Mouse (Mus musculus) hindbrain, embryonic 12.5 days (tissue): ENCODE measurements around the gene Plcl2. TPM values are rescaled to one million over a fixed set of nuclear protein-coding genes. Genes with fewer than 3 reads are reported as not detected.
"Not testable (repeated sequence)": the region's sequence is repeated elsewhere in the genome, so short reads cannot be mapped to it uniquely, and the experiment has no call there.

Experiments used
- ATAC-seq: fragments of 200-750 bp; cut with Nextera tagmentation; 2 replicates; pipeline ENCODE4 v1.8.0; 2017; ENCODE audit warnings: moderate TSS enrichment; ENCODE audit not compliant: low FRiP score
- H3K27ac ChIP-seq: fragments of 300-500 bp; sonication (generic); 2 replicates; pipeline ENCODE4 v1.5.1; 2016; ENCODE audit warnings: mild to moderate bottlenecking
- H3K27me3 ChIP-seq: fragments of 300-500 bp; sonication (generic); 2 replicates; pipeline ENCODE4 v1.6.1; 2016; ENCODE audit warnings: mild to moderate bottlenecking
- H3K36me3 ChIP-seq: fragments of 300-500 bp; sonication (generic); 2 replicates; pipeline ENCODE4 v1.6.1; 2016; ENCODE audit warnings: mild to moderate bottlenecking
- H3K4me1 ChIP-seq: fragments of 300-500 bp; sonication (generic); 2 replicates; pipeline ENCODE4 v1.6.1; 2016
- H3K4me2 ChIP-seq: fragments of 300-500 bp; sonication (generic); replicated peaks from 2 replicates; pipeline ENCODE4 v1.6.1; 2016; ENCODE audit warnings: mild to moderate bottlenecking
- H3K4me3 ChIP-seq: fragments of 300-500 bp; sonication (generic); 2 replicates; pipeline ENCODE4 v1.5.1; 2016; ENCODE audit warnings: mild to moderate bottlenecking
- H3K9ac ChIP-seq: fragments of 300-500 bp; sonication (generic); 2 replicates; pipeline ENCODE4 v1.6.1; 2016; ENCODE audit warnings: mild to moderate bottlenecking, moderate library complexity
- H3K9me3 ChIP-seq: fragments of 300-500 bp; sonication (generic); replicated peaks from 2 replicates; pipeline ENCODE4 v1.6.1; 2016; ENCODE audit warnings: mild to moderate bottlenecking
- WGBS: fragments of 180-500 bp; shearing (Covaris S2); methylation state at CpG from one replicate; pipeline ENCODE4 v1.1.7; 2016; 5-methylcytosine and 5-hydroxymethylcytosine counted together
- polyA plus RNA-seq: library from polyadenylated mRNA; unstranded; fragments of >200 nt; fragmentation: Nextera tagmentation; extraction: Ambion mirVana; gene quantifications from 2 replicates; pipeline ENCODE4 v1.2.1, GENCODE M21; 2016

Gene Plcl2
- polyA plus RNA-seq, 1 experiment from 2014 or later = 9.2 TPM

DNA sequence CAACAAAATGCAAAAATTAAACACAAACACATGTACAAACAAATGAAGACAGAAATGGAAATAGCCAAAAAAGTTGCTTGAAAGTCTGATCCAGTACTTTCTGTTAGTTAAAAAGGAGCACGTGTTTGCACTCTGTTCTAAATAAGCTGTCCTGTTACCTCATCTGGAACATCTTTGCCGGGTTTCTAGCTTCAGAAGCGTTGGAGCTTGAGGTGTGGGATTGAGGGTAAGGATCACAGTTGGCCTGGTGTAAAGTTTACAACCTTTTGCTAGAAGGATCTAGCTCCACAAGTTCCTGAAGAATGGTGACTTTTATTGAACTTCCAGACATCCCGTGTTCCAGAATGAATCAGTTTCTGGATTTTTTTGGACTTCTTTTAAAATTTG, 49.0 kb downstream of the Plcl2 start:
- no peaks in the 10 kb centered on the region for H3K9me3 ChIP-seq
- H3K4me1 ChIP-seq = no peaks in the 10 kb centered on the region
- H3K4me3 ChIP-seq = no peak overlapping the region
- no peak for ATAC-seq
- no peak overlapping the region for H3K4me2 ChIP-seq
- H3K36me3 ChIP-seq = no peaks in the 10 kb centered on the region
- H3K27ac ChIP-seq = no peak overlapping the region
- 79% methylated on average over 4 of the region's 4 CpGs for WGBS
- H3K27me3 ChIP-seq = no peaks in the 10 kb centered on the region
- no peak overlapping the region for H3K9ac ChIP-seq

DNA sequence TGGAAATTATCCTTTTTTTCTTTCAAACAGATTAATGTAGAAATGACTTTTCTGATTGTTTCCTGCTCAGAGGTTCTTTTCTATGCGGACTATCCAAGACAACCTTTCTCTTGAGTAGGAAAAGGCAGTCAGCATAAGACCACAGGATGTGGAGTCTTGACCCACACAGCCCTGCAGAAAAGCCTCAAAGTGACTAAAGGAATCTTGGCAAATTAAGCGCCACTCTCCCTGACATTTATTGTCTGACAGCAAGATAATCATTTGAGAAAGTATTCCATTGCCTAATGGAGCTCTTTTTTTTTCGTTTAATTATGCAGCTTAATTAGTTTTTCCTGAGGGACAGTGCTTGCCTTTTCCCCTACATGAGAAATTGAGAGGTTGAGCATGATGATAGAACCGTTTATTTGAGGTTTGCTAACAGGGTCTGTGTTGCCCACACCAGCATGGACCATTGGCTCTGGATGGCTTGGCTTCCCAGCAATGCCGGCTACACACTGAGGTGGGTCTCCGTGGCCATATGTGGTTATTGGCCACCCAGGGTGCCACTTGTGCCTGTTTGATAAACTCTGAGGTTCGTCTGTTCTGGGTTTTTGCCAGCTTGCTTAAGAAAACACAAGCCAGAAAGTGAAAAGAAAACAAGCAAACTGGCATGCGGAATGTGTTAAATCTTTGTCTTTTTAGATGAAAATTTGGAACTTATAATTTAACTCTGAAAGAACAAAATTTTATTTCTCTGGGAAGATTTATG, 56.3 kb downstream of the Plcl2 start:
- no peak overlapping the region for H3K4me2 ChIP-seq
- no peak overlapping the region for H3K27ac ChIP-seq
- no peaks in the 10 kb centered on the region for H3K4me1 ChIP-seq
- no peaks in the 10 kb centered on the region for H3K9me3 ChIP-seq
- H3K27me3 ChIP-seq = no peaks in the 10 kb centered on the region
- no peak overlapping the region for H3K9ac ChIP-seq
- H3K36me3 ChIP-seq = no peaks in the 10 kb centered on the region
- no peak overlapping the region for H3K4me3 ChIP-seq
- ATAC-seq = no peak
- 58% methylated on average over 8 of the region's 8 CpGs for WGBS

DNA sequence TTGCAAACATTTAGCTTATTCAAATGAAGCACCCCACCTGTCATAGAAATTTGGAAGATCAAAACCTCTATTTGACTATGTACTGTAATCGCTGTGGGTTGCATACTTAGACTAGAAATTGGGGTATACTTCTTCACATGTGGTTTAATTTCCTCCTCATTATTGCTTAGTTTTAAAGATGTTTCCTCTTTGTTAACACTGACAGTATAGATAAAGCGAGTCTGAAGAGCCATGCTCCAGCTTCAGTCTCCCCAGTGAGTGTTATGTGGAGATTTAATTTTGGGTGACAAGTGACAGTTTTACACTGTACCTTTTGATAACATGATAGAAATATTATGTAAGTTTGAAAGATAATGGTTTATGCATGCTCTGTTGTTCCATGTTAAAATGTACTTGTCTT, 59.6 kb downstream of the Plcl2 start:
- Histone ChIP-seq H3K4me1 (no peaks in the 10 kb centered on the region), H3K4me2 (no peak overlapping the region), H3K27ac (no peak overlapping the region), H3K4me3 (no peak overlapping the region), H3K9ac (no peak overlapping the region), H3K36me3 (no peaks in the 10 kb centered on the region), H3K27me3 (no peaks in the 10 kb centered on the region), H3K9me3 (no peaks in the 10 kb centered on the region)
- no peak for ATAC-seq
- 88% methylated on average over 2 of the region's 2 CpGs for WGBS

DNA sequence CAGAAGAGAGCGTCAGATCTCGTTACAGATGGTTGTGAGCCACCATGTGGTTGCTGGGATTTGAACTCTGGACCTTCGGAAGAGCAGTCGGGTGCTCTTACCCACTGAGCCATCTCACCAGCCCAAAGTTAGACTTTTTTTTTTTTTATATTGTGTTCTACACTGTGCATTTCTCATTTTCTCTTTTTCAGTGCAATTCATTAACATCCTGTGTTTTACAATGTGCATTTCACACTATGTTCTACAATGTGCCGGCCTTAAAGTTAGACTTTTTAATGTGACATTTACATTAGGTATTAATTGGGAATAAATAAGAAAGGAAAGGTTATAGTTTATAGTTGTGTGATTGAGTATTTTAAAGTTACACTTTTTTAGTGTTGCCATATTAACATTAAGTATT, 61.0 kb downstream of the Plcl2 start:
- H3K36me3 ChIP-seq, H3K9me3 ChIP-seq, H3K4me1 ChIP-seq, H3K27ac ChIP-seq, H3K27me3 ChIP-seq, H3K4me2 ChIP-seq, ATAC-seq, H3K4me3 ChIP-seq, H3K9ac ChIP-seq: not testable (repeated sequence)
- 93% methylated on average over 5 of the region's 5 CpGs for WGBS

DNA sequence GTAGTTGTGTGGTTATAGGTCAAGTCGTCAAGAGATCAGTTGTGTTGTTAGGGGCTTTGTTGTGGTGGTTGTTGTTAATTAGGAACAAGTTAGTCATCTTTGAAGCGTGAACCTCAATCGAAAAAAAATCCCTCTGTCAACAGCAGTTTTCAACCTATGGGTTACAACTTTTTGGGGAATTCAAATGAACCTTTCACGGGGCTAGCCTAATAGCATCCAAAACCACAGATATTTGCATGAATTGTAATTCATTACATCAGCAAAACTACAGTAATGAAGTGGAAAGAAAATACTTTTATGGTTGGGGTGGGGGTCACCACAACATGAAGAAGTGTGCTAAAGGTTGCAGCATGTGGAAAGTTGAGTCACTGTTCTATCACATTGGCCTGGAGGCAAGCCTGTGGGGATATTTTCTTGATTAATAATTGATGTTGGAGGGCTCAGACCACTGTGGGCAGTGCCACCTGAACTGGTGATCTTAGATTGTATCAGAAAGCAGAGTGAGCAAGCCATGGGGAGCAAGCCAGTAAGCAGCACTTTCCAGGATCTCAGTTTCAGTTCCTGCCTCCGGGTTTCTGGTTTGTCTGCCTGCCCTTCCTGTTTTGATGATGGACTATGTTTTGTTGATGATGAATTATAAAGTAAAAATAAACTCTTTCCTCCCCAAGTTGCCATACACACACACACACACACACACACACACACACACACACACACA, 61.6 kb downstream of the Plcl2 start:
- Histone ChIP-seq H3K36me3 (no peaks in the 10 kb centered on the region), H3K4me3 (no peak overlapping the region), H3K9me3 (no peaks in the 10 kb centered on the region), H3K27ac (no peak overlapping the region), H3K27me3 (no peaks in the 10 kb centered on the region), H3K9ac (no peak overlapping the region), H3K4me1 (no peaks in the 10 kb centered on the region), H3K4me2 (no peak overlapping the region)
- whole genome bisulfite sequencing = 76% methylated on average over 5 of the region's 5 CpGs
- no peak for ATAC-seq

DNA sequence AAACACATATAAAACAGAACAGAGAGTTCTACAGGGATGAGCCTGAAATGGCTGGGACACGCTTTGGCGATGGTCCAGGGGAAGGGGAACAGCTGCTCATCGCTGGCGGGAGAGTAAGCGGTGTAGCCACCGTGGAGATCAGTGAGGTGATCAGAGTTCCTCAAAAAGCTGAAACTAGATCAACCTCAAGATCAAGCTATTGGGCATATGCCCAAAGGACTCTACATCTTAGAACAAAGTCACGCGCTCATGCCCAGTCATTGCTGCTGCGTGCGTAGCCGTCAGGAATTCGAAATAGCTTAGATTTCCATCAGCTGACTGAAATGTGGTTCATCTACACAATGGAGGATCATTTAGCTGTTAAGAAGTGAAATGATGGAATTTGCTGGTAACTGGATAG, 65.0 kb downstream of the Plcl2 start:
- 91% methylated on average over 12 of the region's 12 CpGs for WGBS
- H3K27me3 ChIP-seq = no peaks in the 10 kb centered on the region

DNA sequence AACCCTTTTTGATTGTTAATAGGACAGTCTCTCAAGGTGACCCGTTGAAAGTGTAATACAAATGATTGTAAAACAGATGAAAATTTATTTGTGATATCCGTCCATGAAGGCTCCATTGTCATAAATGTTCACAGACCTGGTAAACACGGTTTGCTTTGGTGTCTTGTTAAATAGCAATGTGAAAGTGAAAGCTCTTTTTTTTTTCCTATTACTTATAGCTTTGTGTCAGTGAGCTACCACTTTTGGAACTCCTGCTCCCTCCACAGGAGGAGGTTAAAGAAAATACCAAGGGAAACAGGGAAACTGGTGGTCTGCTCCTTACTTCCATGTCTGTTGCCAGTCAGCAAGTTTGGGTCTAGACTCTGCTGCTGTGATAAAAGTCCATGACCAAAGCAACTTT, 71.2 kb downstream of the Plcl2 start:
- H3K27me3 ChIP-seq = no peaks in the 10 kb centered on the region
- H3K4me2 ChIP-seq = no peak overlapping the region
- no peak overlapping the region for H3K4me3 ChIP-seq
- 88% methylated on average over 3 of the region's 3 CpGs for WGBS
- no peak overlapping the region for H3K9ac ChIP-seq
- no peaks in the 10 kb centered on the region for H3K36me3 ChIP-seq
- no peaks in the 10 kb centered on the region for H3K9me3 ChIP-seq
- no peak overlapping the region for H3K27ac ChIP-seq
- no peak for ATAC-seq
- no peaks in the 10 kb centered on the region for H3K4me1 ChIP-seq

More for the DNA sequence above, 65.0 kb downstream of the Plcl2 start:
- Histone ChIP-seq H3K36me3 (no peaks in the 10 kb centered on the region), H3K4me3 (no peak overlapping the region), H3K9me3 (no peaks in the 10 kb centered on the region), H3K9ac (no peak overlapping the region), H3K27ac (no peak overlapping the region), H3K4me2 (no peak overlapping the region), H3K4me1 (no peaks in the 10 kb centered on the region)
- ATAC-seq = no peak

DNA sequence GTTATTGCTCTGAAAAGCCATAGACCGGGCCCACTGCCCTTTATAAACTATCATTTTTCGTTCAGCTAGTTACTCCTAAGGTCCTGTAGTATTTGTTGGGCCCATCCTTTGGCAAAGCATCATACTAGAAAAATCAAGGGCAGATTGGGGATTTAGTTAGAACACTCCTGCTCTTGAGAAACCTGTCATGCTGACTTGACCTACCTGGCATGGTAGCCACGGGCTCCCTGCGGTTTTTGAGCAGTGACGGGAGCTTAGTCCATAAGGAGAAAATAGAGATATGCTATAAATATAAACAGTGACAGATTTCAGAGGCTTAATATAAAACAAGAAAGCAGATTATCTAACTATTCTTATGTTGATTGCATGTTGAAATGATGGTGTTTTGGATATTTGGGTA, 77.6 kb downstream of the Plcl2 start:
- Histone ChIP-seq H3K4me2 (no peak overlapping the region), H3K4me1 (no peaks in the 10 kb centered on the region), H3K4me3 (no peak overlapping the region), H3K36me3 (no peaks in the 10 kb centered on the region), H3K27me3 (no peaks in the 10 kb centered on the region), H3K27ac (no peak overlapping the region), H3K9ac (no peak overlapping the region), H3K9me3 (no peaks in the 10 kb centered on the region)
- no peak for ATAC-seq
- WGBS = 94% methylated on average over 5 of the region's 5 CpGs

DNA sequence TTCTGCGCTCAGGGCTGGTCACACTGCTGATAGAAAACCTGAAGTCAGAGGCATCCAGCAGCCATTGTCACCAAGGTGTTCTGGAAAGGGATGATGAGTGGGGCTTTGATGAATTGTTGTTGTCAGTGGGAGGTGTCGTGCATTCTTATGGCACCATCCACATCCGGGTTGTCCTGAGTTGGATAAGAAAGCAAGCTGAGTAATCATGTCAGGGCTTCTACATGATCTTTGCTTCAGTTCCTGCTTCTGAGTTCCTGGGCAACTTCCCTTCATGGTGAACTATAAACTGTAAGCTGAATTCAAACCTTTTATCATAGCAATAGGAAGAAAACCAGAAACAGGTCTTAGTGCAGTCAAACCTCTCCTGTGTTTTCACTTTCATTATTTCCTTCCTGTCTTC, 78.7 kb downstream of the Plcl2 start:
- 84% methylated on average over 3 of the region's 3 CpGs for WGBS
- H3K9ac ChIP-seq = no peak overlapping the region
- no peak for ATAC-seq

DNA sequence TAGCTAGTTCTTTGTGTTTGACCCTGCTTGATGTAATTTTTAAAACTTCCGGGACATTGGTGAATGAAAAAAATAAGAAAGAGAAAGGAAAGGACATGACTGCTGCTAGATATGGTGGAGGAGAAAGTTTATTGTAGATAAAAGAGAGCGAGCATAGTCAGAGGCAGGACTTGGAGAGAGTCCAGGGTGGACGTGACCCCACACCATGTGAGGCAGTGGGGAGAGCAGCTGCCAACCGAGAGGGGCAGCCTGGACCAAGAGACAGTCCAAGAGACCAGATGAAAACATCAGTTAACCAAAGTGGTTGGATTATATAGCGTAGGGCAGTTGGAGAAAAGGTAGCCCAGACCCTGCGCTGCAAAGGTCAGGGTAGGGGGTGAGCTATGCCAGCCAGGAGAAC, 91.0 kb downstream of the Plcl2 start:
- WGBS = 79% methylated on average over 6 of the region's 6 CpGs
- ATAC-seq = no peak

More for the DNA sequence above, 78.7 kb downstream of the Plcl2 start:
- H3K9me3 ChIP-seq = no peaks in the 10 kb centered on the region
- no peaks in the 10 kb centered on the region for H3K36me3 ChIP-seq
- no peaks in the 10 kb centered on the region for H3K27me3 ChIP-seq
- no peak overlapping the region for H3K4me3 ChIP-seq
- no peak overlapping the region for H3K4me2 ChIP-seq
- H3K4me1 ChIP-seq = no peaks in the 10 kb centered on the region
- no peak overlapping the region for H3K27ac ChIP-seq

DNA sequence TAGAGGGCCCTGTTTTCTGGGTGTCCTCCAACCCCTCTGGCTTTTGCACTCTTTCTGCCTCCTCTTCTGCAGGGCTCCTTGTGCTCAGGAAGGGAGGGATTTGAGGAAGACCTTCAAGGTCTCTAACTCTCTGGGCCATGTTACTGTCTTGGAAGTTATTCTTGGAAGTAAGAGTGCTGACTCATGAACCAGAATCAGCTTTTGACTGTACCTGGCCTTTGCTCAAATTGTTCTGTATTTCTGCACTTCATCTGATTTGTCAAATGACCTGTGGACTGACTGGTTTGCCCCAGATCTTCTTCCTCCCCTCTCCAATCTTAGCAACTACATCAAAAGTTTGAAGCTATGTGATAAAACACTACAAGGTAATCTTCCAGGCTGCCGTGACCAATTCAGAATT, 91.5 kb downstream of the Plcl2 start:
- Histone ChIP-seq H3K27me3 (no peaks in the 10 kb centered on the region), H3K9ac (no peak overlapping the region), H3K36me3 (no peaks in the 10 kb centered on the region), H3K9me3 (no peaks in the 10 kb centered on the region), H3K27ac (no peak overlapping the region), H3K4me3 (no peak overlapping the region), H3K4me1 (no peaks in the 10 kb centered on the region), H3K4me2 (no peak overlapping the region)
- ATAC-seq = no peak
- 88% methylated on average over 1 of the region's 1 CpGs for WGBS

More for the DNA sequence above, 91.0 kb downstream of the Plcl2 start:
- Histone ChIP-seq H3K4me3 (no peak overlapping the region), H3K4me1 (no peaks in the 10 kb centered on the region), H3K27ac (no peak overlapping the region), H3K36me3 (no peaks in the 10 kb centered on the region), H3K9me3 (no peaks in the 10 kb centered on the region), H3K27me3 (no peaks in the 10 kb centered on the region), H3K4me2 (no peak overlapping the region), H3K9ac (no peak overlapping the region)

DNA sequence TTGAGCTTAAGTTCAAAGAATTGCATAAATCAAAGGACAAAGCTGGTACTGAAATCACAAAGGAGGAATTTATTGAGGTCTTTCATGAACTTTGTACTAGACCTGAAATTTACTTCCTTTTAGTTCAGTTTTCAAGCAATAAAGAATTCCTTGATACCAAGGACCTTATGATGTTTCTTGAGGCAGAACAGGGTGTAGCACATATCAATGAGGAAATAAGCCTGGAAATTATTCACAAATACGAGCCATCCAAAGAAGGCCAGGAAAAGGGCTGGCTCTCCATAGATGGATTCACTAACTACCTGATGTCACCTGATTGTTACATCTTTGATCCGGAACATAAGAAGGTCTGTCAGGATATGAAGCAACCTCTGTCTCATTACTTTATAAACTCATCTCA, 97.7 kb downstream of the Plcl2 start:
- ATAC-seq = no peak
- Histone ChIP-seq H3K4me1 (no peaks in the 10 kb centered on the region), H3K4me2 (no peak overlapping the region), H3K4me3 (no peak overlapping the region), H3K36me3 (peaks cover 17% of the 10 kb centered on the region; the same call in 1 of the 2 replicates), H3K27me3 (no peaks in the 10 kb centered on the region), H3K9ac (no peak overlapping the region), H3K9me3 (no peaks in the 10 kb centered on the region), H3K27ac (no peak overlapping the region)
- 95% methylated on average over 2 of the region's 2 CpGs for WGBS

DNA sequence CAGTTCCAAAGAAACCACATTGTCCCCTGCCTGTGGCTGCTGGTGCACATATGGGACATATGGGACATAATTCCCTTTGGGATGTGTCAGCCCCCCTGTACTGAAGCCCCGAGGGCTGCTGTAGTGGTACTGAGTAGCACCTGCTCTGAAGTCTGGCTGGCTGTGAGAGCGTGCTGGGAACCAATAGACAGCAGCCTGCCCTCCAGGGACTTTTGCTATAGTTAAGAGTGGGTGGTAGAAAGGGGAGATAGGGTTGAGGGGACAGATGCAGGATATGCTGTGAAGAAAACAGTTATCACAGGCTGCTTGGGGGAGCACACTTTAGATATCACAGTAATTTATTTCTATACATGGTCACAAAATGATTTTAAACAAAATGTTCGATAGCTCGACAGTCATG, 100.7 kb downstream of the Plcl2 start:
- Histone ChIP-seq H3K27ac (no peak overlapping the region), H3K9ac (no peak overlapping the region), H3K9me3 (peaks cover 6% of the 10 kb centered on the region; the same call in 1 of the 2 replicates), H3K27me3 (no peaks in the 10 kb centered on the region), H3K4me1 (no peaks in the 10 kb centered on the region), H3K4me3 (no peak overlapping the region), H3K4me2 (no peak overlapping the region), H3K36me3 (peaks cover 30% of the 10 kb centered on the region; the same call in 1 of the 2 replicates)
- WGBS = 89% methylated on average over 4 of the region's 4 CpGs
- no peak for ATAC-seq
